Mouse (Mus musculus): ENCODE measurements around the gene Xbp1.
"Not testable (repeated sequence)": the region's sequence is repeated elsewhere in the genome, so short reads cannot be mapped to it uniquely, and the experiment has no call there.

Gene Xbp1

DNA sequence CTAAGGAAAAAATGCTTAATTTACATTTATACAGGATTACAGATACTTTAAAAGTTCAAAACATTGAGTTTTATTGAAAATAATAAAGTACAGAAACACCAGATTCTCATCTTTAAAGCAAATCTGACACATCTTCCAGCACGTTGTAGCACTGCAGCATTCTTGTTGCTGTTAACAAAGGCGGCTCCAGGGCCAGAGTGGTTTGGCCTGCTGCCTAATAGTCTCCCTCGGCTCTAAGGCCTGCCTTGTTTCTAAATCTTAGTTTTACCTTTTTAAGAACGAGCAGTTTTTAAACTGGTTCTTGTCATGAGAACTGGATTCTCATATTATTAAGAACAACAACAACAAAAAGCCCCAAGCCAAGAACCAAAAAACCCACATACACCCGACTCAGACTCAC, 8.4 kb downstream of the Xbp1 start:
- in situ Hi-C loops (cut with MseI, MboI), result no loop called here

DNA sequence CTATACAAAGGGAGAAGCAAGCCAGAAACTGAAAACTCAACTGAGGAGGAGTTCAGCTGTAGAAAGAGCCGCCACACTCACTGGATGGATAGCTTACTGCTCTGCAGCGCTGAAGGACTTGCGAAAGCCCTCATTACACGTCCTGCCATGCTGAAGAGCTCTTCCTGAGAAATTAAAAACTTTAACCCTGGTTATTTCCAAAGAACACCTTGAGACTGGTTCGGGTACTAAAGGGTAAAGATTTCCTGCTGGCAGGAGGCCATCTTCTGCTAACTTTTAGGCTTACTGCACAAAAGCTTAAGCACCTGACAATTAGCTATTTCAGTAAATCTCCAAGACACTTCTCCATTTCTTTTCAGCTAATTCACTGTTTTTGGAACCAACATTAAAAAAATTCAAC, 9.7 kb downstream of the Xbp1 start:
- in situ Hi-C loops (cut with MseI, MboI), result no loop called here

DNA sequence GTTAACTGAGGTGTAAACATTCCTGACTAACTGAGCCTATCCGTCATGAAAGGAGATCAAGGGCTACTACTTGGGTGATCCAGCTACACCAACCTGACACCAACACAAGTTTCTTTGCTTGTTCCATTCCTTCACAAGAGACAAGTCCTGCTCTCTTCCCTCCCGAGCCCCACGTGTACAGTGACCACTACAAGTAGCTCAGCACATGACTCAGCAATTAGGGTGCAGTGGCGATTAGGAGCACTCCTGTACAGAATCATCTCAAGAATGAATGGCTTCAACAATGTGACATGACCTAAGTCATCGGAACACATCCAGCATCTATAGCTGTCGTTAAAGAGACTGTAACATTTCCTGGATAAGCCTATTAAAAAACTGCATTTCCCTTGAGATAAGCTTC, 10.3 kb downstream of the Xbp1 start:
- in situ Hi-C loops (cut with MseI, MboI), result no loop called here

DNA sequence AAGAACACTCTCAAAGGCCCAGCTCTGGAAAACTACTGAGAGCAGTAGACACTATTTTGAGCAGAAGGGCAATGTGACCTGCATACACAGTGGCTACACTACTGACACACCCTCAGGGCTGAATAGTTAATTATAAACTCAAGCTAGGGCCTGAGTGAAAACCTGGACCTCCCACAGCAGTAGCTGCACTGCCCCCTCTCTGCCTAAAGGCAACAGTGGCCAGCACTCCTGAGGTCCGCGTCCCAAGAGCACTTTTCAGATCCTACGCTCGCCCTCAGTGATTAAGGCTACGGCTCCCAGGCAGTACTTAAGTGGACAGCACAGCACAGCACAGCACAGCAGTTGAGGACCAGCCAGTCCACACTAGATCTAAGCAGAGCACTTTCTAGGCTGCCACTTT, 12.6 kb downstream of the Xbp1 start:
- in situ Hi-C loops (cut with MseI, MboI), result no loop called here

DNA sequence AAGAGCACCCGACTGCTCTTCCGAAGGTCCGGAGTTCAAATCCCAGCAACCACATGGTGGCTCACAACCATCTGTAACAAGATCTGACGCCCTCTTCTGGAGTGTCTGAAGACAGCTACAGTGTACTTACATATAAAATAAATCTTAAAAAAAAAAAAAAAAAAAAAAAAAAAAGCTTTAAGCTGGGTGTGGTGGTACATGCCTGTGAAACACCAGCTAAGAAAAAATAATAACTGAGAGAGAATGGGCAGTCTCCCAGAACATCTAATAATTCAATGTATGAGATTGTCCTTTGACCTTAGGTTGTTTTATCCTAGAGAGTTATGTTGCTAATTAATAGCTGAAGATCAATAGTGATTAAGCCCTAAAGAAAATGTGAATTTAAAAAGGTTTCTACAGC, 17.0 kb downstream of the Xbp1 start:
- in situ Hi-C loops (cut with MseI, MboI), result not testable (repeated sequence)

DNA sequence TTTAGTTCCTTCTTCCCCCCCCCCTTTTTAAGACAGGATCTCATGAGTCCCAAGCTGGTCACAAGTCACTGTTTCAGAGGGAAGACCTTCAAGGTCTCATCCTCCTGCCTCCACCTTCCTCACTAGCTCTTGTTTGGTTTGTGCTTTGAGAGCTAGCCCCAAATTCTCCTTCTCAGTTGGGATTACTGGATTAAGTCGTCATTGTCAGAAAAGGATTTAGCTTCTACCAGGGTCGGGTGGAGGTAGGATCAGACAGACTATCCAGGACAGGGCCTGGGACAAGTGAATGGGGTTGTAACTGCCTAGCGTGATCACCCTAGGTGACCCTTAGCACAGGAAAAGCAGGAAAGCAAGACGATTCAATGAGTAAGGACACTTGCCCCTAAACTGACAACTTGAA, 19.9 kb downstream of the Xbp1 start:
- in situ Hi-C loops (cut with MseI, MboI), result no loop called here

DNA sequence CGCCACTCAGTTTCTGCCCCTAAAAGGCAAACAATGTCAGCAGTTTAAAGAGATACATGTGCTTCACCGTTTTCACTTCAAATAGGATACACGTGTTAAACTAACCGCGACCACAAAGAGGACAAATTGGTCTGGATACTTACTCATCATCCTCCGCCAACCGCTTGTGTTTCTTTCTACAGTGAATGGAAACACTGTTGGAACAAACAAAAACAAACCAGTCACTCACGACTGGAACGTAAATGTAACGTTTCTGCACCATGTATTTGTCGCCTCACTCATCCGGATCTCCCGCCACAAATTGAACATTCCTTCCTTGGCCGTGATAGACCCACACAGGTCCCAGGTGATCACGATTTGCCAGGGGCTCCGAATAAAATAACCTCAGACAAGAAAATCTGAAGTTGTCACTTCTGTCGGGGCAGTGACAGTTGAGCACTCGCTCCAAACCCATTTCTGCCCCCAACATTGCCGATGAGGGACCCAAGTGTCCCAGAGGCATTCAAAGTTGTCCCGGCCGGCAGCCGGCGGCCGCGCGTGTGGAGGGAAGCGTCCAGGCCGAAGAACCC, 20.9 kb downstream of the Xbp1 start:
- in situ Hi-C loops (cut with MseI, MboI), result no loop called here

DNA sequence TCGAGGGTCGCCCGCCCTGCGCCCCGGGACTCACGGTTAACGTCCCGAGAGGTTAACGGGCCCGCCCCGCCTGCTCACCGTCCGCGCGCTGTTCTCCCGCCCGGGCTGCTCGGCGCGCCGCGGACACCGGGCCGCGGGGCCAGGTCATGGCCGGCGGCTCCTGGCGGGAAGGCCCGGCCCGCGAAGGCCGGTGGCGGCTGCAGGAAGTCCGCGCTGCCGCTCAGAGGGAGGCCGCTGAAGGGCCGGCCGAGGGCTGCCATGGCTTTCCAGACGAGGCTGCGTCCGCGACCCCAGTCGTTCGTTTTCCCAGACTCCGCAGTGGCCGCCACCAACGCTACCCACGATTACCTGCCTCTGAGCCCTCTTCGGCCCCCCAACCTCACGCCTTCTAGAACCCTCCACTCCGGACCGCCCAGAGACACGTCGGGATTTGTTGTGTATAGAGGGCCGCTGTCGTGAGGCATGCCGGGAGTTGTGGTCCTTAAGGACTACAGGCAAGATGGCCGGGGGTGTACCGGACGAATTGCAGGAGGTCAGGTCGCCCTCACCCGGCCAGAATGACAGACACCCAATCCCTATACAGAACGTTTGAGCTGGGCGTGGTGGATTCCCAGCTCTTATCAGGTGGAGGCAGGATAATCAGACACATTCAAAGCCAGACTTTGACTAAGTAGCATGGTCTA, 21.5 kb downstream of the Xbp1 start, which contains the start of gene Ccdc117:
Gene Ccdc117 (minus strand): TSS at position 389 of the 683 bp plus-strand sequence.
- in situ Hi-C loops (cut with MseI, MboI), result no loop called here

DNA sequence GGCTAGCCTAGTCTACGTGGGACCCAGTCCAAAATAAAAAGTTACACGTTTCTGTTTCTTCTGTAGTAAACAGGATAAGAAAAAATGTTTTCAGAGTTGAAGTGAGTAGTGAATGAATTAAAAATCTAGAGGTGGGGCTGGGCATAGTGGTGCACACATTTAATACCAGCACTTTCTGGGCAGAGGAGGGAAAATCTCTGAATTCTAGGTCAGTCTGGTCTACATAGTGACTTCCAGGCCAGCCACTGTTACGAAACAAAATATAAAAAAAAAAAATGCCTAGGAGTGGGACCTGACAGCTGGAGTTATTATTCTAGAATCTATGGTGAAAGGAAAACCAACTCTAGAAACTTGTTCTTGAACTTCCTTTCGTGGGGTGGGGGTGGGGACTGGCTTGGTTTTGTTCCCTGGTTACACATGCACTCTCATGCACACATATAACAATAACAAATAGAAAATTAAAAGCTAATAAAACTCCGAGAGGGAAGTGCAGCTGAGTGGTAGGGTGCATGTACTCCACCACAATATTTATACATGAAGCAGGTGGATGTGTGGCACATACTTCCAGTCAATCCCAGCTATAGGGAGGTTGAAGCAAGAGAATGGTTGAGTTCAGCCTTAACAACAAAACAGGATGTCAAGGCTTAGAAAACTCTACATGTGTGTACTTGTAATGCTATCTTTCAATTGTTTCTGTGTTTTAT, 22.2 kb downstream of the Xbp1 start:
- in situ Hi-C loops (cut with MseI, MboI), result no loop called here

DNA sequence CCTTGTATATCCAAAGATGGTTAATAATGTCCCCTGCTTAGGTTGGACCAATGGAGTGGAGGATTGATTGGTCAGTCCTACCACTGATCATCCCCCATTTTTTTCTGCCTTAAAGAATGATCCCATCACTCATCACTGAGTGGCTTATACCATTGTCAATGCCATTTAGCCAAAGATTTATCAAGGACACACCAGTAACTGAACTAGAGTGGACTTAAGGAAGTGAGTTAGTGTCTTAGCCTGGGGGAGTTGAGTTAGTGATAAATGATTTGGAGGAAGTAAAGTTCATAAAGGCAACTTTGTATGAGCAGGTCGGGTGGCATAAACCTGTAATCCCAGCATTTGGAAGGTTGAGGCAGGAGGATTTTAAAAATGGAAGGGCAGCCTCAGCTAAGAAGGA, 22.8 kb downstream of the Xbp1 start:
- in situ Hi-C loops (cut with MseI, MboI), result no loop called here

DNA sequence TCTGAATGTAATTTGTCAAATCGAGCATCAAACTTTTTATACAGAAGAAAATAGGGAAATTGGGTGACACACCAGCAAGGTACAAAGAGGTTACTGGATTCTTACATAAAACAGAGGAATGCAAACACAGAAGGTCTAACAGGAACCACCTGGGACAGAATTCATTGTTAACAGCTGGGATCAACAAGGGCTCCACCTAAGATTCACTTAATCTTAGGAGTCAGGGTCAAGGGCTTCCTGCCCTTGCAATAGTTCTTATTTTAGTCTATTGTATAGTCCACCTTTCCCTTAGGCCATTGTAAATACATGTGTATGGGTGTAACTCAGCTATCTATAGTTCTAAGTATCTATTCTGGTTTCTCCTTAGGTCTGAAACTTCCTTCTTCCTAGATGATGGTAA, 24.2 kb downstream of the Xbp1 start:
- in situ Hi-C loops (cut with MseI, MboI), result not testable (repeated sequence)

DNA sequence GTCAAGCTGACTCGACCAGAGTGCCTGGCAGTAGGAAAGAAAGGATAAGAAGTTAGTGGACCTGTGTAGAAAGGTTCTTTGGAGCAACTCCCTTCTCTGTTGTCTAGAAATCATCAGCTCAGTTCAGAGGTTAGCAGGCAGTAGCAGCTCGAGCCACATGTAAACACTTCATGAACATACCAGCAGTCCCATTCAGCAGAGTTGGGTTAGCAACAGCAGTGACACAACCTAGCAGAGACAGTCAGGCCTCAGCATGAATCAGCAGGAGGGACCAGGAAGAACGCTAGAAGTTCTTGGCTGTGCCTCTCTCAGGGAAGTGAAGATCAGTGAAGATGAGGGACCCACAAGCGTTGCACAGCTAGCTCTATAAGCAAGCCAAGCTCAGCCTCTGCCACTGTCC, 25.0 kb downstream of the Xbp1 start:
- in situ Hi-C loops (cut with MseI, MboI), result no loop called here

DNA sequence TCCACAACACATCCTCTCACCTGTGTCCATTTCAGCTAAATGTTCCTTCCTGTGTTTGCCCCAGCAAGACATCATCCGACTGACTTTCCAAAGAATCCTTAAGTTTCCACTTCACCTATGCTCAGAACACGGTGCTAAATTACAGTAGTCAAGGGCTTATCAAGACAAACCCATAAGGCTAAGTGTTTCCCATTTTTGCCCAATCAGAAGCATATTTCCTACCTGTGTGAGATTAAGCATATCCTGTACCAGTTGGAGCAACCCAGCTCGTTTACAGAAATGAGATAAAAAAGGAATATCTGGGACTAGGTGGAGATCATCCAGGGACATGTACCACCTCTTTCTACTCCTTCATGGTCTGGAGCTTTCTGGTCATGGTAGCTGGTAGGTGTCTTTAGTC, 26.2 kb downstream of the Xbp1 start:
- in situ Hi-C loops (cut with MseI, MboI), result no loop called here

DNA sequence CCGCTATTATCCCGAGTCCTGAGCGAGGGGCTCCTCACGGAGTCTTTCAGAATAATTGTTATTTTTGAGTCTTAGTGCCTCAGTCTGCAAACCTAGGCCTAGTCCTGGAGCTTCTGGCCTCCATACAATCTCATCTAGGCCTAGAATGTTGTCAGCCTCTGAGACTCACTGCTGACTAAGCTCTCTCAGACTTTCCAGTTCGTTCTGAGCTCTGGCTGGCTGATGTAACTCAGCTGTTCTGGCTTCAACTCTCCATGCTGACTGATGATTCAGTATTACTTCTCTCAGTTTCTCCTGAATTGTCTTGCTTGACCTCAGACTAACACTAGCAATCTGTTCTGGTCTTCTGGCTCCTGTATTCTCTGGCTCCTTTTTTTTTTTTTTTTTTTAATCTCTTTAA, 31.0 kb downstream of the Xbp1 start:
- in situ Hi-C loops (cut with MseI, MboI), result no loop called here

DNA sequence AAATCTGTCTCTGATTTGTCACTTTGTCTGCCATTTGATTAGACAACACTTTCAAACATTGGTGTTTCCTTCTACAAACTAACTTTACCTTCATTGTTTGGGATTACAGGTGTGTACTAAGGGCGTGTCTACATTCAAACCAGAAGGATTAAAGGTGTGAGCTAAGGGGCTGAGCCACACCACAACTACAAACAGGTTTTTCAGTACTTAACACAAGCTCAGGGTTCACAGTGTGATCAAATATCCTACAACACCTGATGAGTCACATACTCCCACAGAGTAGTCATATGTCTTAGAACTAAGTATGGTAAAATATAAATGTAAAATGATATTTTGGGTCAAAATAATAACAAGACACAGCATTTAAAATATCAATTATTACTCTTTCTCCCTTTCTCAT, 31.5 kb downstream of the Xbp1 start:
- in situ Hi-C loops (cut with MseI, MboI), result no loop called here

DNA sequence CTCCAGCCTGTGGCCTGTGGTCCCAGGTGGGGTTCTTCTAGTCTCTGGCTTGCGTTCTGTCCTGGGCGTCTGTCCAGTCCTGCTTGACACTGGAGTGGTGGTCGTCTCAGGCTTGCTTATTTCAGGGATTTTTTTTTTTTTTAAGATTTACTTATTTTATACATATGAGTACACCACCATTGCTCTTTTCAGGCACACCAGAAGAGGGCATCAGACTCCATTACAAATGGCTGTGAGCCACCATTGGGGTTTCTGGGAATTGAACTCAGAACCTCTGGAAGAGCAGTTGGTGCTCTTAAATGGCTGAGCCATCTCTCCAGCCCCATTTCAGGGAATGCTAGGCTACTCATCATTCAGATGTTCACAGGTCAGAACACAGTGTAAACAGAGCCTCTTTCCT, 39.8 kb downstream of the Xbp1 start:
- in situ Hi-C loops (cut with MseI, MboI), result no loop called here

DNA sequence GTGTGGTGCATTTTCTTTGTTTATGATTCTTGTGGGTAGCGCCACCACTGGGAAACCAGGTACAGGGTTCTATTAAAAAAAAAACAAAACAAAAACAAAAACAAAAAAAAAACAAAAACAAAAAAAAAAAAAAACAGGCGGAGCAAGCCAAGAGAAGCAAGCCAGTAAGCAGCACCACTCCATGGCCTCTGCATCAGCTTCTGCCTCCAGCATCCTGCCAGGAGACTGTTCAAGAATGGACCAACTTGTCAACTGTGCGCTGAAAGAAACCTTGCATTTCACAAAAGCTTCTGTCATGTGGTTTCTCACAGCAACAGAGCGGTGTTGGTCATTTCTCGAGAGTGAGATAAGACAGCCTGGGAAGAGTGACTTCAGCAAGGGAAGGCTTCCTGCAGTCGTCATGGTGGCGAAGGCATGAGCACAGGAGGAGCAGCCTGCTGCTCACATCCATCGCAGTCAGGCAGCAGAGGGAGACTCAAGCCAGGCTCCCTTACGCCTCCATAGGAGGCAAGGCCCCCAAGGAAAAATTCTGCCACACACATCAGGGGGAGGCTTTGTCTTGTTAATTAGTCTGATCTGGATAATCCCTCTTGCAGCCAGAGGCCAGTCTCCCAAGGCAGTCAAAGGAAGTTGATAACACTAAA, 42.3 kb downstream of the Xbp1 start:
- in situ Hi-C loops (cut with MseI, MboI), result no loop called here

DNA sequence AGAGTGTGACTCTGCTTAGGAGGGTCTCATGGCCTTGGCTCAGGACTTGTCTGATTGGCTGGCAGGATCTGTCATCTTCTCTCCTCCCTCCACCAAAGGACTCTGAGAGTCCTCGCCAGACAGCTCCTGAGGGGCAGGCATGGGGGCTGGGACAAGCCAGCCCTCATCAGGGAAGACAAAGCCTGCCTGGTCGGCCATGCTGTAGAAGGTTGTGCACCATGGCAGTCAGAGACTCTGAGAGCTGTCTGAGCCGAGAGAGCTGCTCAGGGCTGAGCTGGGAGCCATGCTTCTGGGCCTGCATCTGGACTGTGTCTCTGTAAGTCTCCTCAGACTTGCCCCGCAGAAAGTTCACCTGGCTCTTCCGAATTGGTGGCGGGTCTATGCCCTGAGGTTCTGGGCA, 43.4 kb downstream of the Xbp1 start:
- in situ Hi-C loops (cut with MseI, MboI), result no loop called here

DNA sequence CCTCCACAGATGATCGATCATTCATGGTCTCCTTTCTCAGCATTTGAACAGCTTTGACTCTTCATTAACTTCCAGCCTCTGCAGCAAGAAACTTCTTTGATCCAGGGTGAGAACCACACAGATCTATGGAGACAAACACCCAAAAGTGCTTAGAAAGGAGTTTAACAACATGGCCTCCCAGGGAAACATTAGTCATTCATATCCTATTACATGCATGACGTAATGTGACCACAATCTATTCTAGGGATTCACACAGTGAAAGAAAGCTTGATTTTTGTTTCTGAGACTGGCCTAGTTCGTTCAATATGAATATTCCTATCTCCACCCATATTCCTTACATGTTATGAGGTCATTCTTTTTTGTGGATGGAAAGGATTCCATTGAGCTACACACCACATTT, 45.1 kb downstream of the Xbp1 start:
- in situ Hi-C loops (cut with MseI, MboI), result no loop called here

DNA sequence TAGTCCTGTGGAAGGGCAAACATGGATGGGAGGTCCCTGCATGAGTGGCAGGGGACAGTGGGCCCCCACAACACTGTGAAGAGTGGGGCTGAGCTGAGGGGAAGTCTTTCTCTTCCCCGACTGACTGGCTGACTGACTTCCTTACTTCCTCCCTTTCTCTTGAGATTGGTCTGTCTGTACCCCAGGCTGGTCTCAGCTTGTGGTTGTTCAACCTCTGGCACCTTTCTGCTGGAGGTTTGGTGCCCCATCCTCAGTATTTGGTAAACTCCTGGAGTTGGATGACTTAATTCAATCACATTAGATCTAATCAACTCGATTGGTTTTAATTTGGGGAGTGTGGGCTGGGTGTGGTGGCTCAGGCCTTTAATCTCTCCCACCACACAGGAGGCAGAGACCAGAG, 46.0 kb downstream of the Xbp1 start:
- in situ Hi-C loops (cut with MseI, MboI), result no loop called here

DNA sequence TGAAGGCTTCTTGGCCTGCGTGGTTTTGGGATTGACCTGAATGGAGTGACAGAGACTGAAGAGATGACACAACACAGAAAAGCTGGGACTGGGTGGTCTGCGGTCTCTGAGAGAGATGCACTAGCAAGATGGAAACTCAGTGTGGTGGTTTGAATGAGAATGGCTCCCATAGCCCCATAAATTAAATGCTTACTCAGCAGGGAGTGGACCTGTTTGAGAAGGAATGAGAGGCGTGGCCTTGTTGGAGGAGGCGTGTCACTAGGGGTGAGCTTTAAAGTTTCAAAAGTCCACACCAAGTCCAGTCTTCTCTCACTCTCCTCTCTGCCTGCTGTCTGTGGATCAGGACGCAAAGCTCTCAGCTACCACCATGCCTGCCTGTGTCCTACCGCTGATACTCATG, 47.2 kb downstream of the Xbp1 start:
- in situ Hi-C loops (cut with MseI, MboI), result no loop called here

DNA sequence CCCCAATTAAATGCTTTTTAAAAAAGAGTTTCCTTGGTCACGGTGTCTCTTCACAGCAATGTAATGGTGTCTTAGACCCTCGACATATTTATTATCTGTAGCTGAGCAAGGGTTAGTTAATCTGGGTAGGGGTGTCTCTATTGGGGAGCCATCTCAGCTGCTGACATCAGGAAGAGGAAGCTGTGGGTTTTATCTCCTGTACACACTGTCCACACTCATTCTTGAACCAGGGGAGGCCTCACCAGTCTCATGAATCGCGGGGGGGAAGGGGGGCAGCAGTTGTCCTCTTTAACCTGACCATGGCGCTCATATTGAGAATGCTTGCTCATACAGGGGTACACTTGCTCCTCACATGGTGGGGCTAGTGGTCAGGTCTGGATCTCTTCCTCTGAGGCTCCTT, 47.6 kb downstream of the Xbp1 start:
- in situ Hi-C loops (cut with MseI, MboI), result no loop called here

DNA sequence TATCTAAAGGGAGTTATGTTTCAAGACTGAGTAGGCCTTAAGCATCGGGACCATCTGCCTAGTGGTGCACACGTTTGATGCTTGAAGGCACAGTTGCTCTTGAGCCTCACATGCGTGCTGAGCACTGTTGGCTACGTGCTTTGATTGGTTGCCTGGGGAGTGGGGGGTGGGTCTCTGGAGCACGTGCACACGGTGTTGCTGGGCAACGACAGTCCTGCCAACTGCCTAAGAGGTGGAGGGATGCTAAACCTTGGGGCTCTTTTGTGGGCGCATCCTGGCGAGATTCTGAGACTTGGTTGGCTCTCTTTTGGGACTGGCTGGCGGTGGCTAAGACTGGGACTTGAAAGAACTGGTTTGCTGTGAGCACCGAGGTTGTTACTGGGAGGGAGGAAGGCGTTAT, 49.0 kb downstream of the Xbp1 start, which contains the start of gene Ankrd36:
Gene Ankrd36 (plus strand): TSS at position 211 of the 400 bp plus-strand sequence.
- in situ Hi-C loops (cut with MseI, MboI), result no loop called here
